Mouse (Mus musculus): ENCODE results near the gene Vmn2r108. TPM values are rescaled to one million over a fixed set of nuclear protein-coding genes. Genes with fewer than 3 reads are reported as not detected.

Gene Vmn2r108
- not detected for polyA plus RNA-seq (2015; fragmentation: Illumina TruSeq; extraction: RNeasy Lipid Tissue Mini Kit (QIAGEN cat#74804); ENCODE audit: low read depth, low replicate concordance)

GRCm38 (mm10) chr17:20481231-20481630 is at the start of gene Vmn2r108:
Vmn2r108 (minus strand) TSS chr17:20481331.

GRCm38 (mm10) chr17:20497858-20498257 is 16.7 kb upstream of the Vmn2r108 start, which contains the start of gene Vmn1r225:
Vmn1r225 (plus strand) TSS chr17:20498158.

GRCm38 (mm10) chr17:20413846-20414245 is 67.3 kb downstream of the Vmn2r108 start, which contains the start of gene Vmn1r224:
Vmn1r224 (plus strand) TSS chr17:20414146.

Other genes starting within 250 kb of the Vmn2r108 start
- gene Vmn2r105, start 246.3 kb downstream of the Vmn2r108 start, polyA plus RNA-seq (2015; fragmentation: Illumina TruSeq; extraction: RNeasy Lipid Tissue Mini Kit (QIAGEN cat#74804); ENCODE audit: low read depth, low replicate concordance) = not detected
- not detected for gene Vmn2r106, start 195.8 kb downstream of the Vmn2r108 start, polyA plus RNA-seq (2015; fragmentation: Illumina TruSeq; extraction: RNeasy Lipid Tissue Mini Kit (QIAGEN cat#74804); ENCODE audit: low read depth, low replicate concordance)
- not detected for gene Vmn2r107, start 136.1 kb downstream of the Vmn2r108 start, polyA plus RNA-seq (2015; fragmentation: Illumina TruSeq; extraction: RNeasy Lipid Tissue Mini Kit (QIAGEN cat#74804); ENCODE audit: low read depth, low replicate concordance)
- not detected for gene Vmn1r224, start 67.2 kb downstream of the Vmn2r108 start, polyA plus RNA-seq (2015; fragmentation: Illumina TruSeq; extraction: RNeasy Lipid Tissue Mini Kit (QIAGEN cat#74804); ENCODE audit: low read depth, low replicate concordance)
- gene Vmn1r225, start 16.8 kb upstream of the Vmn2r108 start, polyA plus RNA-seq (2015; fragmentation: Illumina TruSeq; extraction: RNeasy Lipid Tissue Mini Kit (QIAGEN cat#74804); ENCODE audit: low read depth, low replicate concordance) = not detected
- not detected for gene Vmn2r109, start 83.4 kb upstream of the Vmn2r108 start, polyA plus RNA-seq (2015; fragmentation: Illumina TruSeq; extraction: RNeasy Lipid Tissue Mini Kit (QIAGEN cat#74804); ENCODE audit: low read depth, low replicate concordance)
- gene Vmn2r110, start 115.1 kb upstream of the Vmn2r108 start, polyA plus RNA-seq (2015; fragmentation: Illumina TruSeq; extraction: RNeasy Lipid Tissue Mini Kit (QIAGEN cat#74804); ENCODE audit: low read depth, low replicate concordance) = not detected
- gene Fpr-rs3, start 143.5 kb upstream of the Vmn2r108 start, polyA plus RNA-seq (2015; fragmentation: Illumina TruSeq; extraction: RNeasy Lipid Tissue Mini Kit (QIAGEN cat#74804); ENCODE audit: low read depth, low replicate concordance) = not detected
- gene Vmn1r226, start 201.5 kb upstream of the Vmn2r108 start, polyA plus RNA-seq (2015; fragmentation: Illumina TruSeq; extraction: RNeasy Lipid Tissue Mini Kit (QIAGEN cat#74804); ENCODE audit: low read depth, low replicate concordance) = not detected
- gene Vmn1r227, start 248.5 kb upstream of the Vmn2r108 start, polyA plus RNA-seq (2015; fragmentation: Illumina TruSeq; extraction: RNeasy Lipid Tissue Mini Kit (QIAGEN cat#74804); ENCODE audit: low read depth, low replicate concordance) = not detected

All from brain, adult 10 weeks (tissue).